Mouse (Mus musculus) small intestine, adult 2 months (tissue): Measurements from ENCODE around the gene Gm884. TPM values are rescaled to one million over a fixed set of nuclear protein-coding genes. Genes with fewer than 3 reads are reported as not detected.

ENCODE experiments used
- H3K27ac ChIP-seq: fragments of 200-500 bp; 2 replicates; pipeline ENCODE4 v1.5.1; 2012; ENCODE audit warnings: low read depth, low read length, control low read depth, inconsistent platforms; ENCODE audit not compliant: insufficient read depth
- H3K27me3 ChIP-seq: fragments of 200-500 bp; 2 replicates; pipeline ENCODE4 v1.6.1; 2012; ENCODE audit warnings: mild to moderate bottlenecking, moderate library complexity, low read length, inconsistent platforms; ENCODE audit not compliant: control insufficient read depth, insufficient read depth
- H3K36me3 ChIP-seq: fragments of 200-500 bp; 2 replicates; pipeline ENCODE4 v1.6.1; 2012; ENCODE audit warnings: mild to moderate bottlenecking, low read length, control low read depth, inconsistent platforms; ENCODE audit not compliant: control insufficient read depth, insufficient read depth
- H3K4me1 ChIP-seq: fragments of 200-500 bp; 2 replicates; pipeline ENCODE4 v1.6.1; 2012; ENCODE audit warnings: low read length, inconsistent platforms, mixed read lengths; ENCODE audit not compliant: control insufficient read depth, insufficient read depth, insufficient read length
- H3K4me3 ChIP-seq: fragments of 200-500 bp; 2 replicates; pipeline ENCODE4 v1.5.1; 2012; ENCODE audit warnings: low read depth, mild to moderate bottlenecking, control low read depth, inconsistent platforms, low read length, moderate library complexity
- CTCF ChIP-seq: fragments of 200-500 bp; IDR thresholded peaks from 2 replicates; pipeline ENCODE4 v1.5.1; 2012; ENCODE audit warnings: low read depth, mild to moderate bottlenecking, control low read depth, inconsistent platforms, low read length, moderate library complexity, mixed read lengths; ENCODE audit not compliant: insufficient replicate concordance, insufficient read length; ENCODE audit errors: extremely low read depth
- POLR2A ChIP-seq: fragments of 200-500 bp; IDR thresholded peaks from 2 replicates; pipeline ENCODE4 v1.6.1; 2012; ENCODE audit warnings: low read depth, mild to moderate bottlenecking, control low read depth, inconsistent platforms, low read length, moderate library complexity
- WGBS: fragments of 180-500 bp; shearing (Covaris S2); methylation state at CpG from one replicate; pipeline ENCODE4 v1.1.7; 2018; 5-methylcytosine and 5-hydroxymethylcytosine counted together
- polyA plus RNA-seq: library from polyadenylated mRNA; depleted of rRNA; stranded (reverse); fragments of >200 nt; gene quantifications from 2 replicates; pipeline ENCODE4 v1.2.3, GENCODE M21; 2012; rRNA removed

The Gm884 gene
- polyA plus RNA-seq, 1 experiment = not detected

GRCm38 (mm10) chr11:103512111-103512510 lies 108.8 kb downstream of the Gm884 start:
- TF ChIP-seq POLR2A (no peak), CTCF (no peak)
- Histone ChIP-seq H3K36me3 (no peaks in the 10 kb centered on the region), H3K4me1 (no peaks in the 10 kb centered on the region), H3K27ac (no peak overlapping the region), H3K4me3 (no peak overlapping the region), H3K27me3 (no peaks in the 10 kb centered on the region)
- 77% methylated on average over 2 of the region's 2 CpGs for WGBS

GRCm38 (mm10) chr11:103504497-103504896 lies 116.4 kb downstream of the Gm884 start, which contains the start of gene Lrrc37a:
Lrrc37a (minus strand) TSS chr11:103504597.
- TF ChIP-seq CTCF = no peak
- no peak for TF ChIP-seq POLR2A
- no peak within 1 kb of the TSS for H3K27ac ChIP-seq
- no peak within 1 kb of the TSS for H3K4me3 ChIP-seq
- 86% methylated on average over 12 of the region's 12 CpGs for WGBS
- peaks cover 2% of the 10 kb centered on the region; the same call in 1 of the 2 replicates for H3K4me1 ChIP-seq
- no peaks in the 10 kb centered on the region for H3K27me3 ChIP-seq
- no peaks in the 10 kb centered on the region for H3K36me3 ChIP-seq

Other genes starting within 250 kb of the Gm884 start
- gene Plekhm1, start 208.5 kb downstream of the Gm884 start, polyA plus RNA-seq = 10.4 and 16.6 TPM in 2 replicates
- gene Lrrc37a, start 116.5 kb downstream of the Gm884 start, polyA plus RNA-seq = not detected in 2 replicates
- gene Lyzl6, start 17.8 kb upstream of the Gm884 start, polyA plus RNA-seq = not detected in 2 replicates
- gene Rprml, start 28.4 kb upstream of the Gm884 start, polyA plus RNA-seq = 1.3 and 2.9 TPM in 2 replicates
- gene Gosr2, start 76.8 kb upstream of the Gm884 start, polyA plus RNA-seq = 40.3 and 63.8 TPM in 2 replicates
- gene Wnt9b, start 128.7 kb upstream of the Gm884 start, polyA plus RNA-seq = 0.04 and 0.10 TPM in 2 replicates
- gene Wnt3, start 153.0 kb upstream of the Gm884 start, polyA plus RNA-seq = 1.1 and 4.8 TPM in 2 replicates